In the genomic region with DNA sequence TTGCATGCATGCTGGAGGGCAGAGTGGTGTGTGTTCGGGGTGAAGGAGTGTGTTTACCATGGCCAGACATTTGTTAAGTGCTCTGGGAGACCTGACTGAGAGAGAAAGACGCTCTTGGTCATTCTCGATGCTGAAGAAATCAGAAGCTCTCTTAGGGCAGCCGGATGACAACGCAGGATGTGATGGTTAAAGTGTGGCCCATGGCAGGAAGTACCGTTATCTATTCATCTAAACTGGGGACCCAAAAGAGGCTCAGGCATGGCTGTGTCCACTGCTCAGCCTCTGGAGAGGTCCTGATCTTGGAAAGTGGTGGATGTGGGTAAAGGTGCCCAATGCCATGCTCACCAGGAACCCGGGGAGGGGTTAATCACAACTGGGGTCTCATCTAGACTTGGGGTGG, we compare ENCODE assay signal across 23 mouse cellular contexts. TPM values are rescaled to one million over a fixed set of nuclear protein-coding genes. Genes with fewer than 3 reads are reported as not detected.
DNase-seq lines count a peak whose midpoint lies in the region; ATAC-seq lines count a peak whose summit lies in the region.
"Had no signal": no experiment of that assay in that cellular context is flagged by ENCODE, and none has a peak within 500 bp of the region (broad histone marks: within the 10 kb centered on the region; RNA-seq: fewer than 3 reads in every experiment).

No protein-coding gene starts in this region.

- intact Hi-C loops in left cerebral cortex, postnatal 36 days (cut with DNase I), result no loop called here

- H3K4me1 ChIP-seq in hindbrain, embryonic 16.5 days (ENCODE audit: control insufficient read depth, insufficient read depth, low read depth, low read length), result no peaks in the 10 kb centered on the region
- H3K4me1 ChIP-seq: embryonic facial prominence, embryonic 15.5 days; forebrain, embryonic 15.5 days; heart, embryonic 15.5 days had no signal

- H3K4me2 ChIP-seq in hindbrain, embryonic 16.5 days (ENCODE audit: low read length), result no peak overlapping the region
- H3K4me2 ChIP-seq: embryonic facial prominence, embryonic 15.5 days; forebrain, embryonic 15.5 days; heart, embryonic 11.5 days; heart, embryonic 15.5 days; hindbrain, embryonic 14.5 days had no signal

- ATAC-seq in CD4-positive, CD25-positive, alpha-beta regulatory T cell, adult 4 months, result peak; percentile 71
- ATAC-seq in granulocyte monocyte progenitor cell, adult 5-6 weeks (replicated peaks; ENCODE audit: poor library complexity, severe bottlenecking), result peak; percentile 44
- peak; percentile 65 for ATAC-seq in megakaryocyte, adult 5-6 weeks (ENCODE audit: poor library complexity, severe bottlenecking)
- ATAC-seq in hindbrain, embryonic 16.5 days, result no peak
- ATAC-seq: forebrain, embryonic 15.5 days had no signal

- no peak overlapping the region for H3K27ac ChIP-seq in hindbrain, embryonic 16.5 days (ENCODE audit: low read depth, low read length)
- H3K27ac ChIP-seq: embryonic facial prominence, embryonic 15.5 days; forebrain, embryonic 15.5 days; heart, adult 2 months; heart, embryonic 15.5 days; hindbrain, embryonic 10.5 days; hindbrain, embryonic 14.5 days had no signal

- no peaks in the 10 kb centered on the region for H3K27me3 ChIP-seq in hindbrain, embryonic 16.5 days (replicated peaks; ENCODE audit: control insufficient read depth, insufficient read depth, low read length)
- H3K27me3 ChIP-seq: embryonic facial prominence, embryonic 15.5 days; forebrain, embryonic 15.5 days had no signal

- no peak overlapping the region for H3K9ac ChIP-seq in hindbrain, embryonic 16.5 days (ENCODE audit: low read depth, low read length)
- H3K9ac ChIP-seq: embryonic facial prominence, embryonic 15.5 days; forebrain, embryonic 15.5 days; heart, embryonic 15.5 days; hindbrain, embryonic 14.5 days had no signal

- H3K36me3 ChIP-seq in hindbrain, embryonic 16.5 days (ENCODE audit: control insufficient read depth, insufficient read depth, low read length), result no peaks in the 10 kb centered on the region
- H3K36me3 ChIP-seq: embryonic facial prominence, embryonic 15.5 days; forebrain, embryonic 15.5 days; heart, embryonic 15.5 days; hindbrain, embryonic 10.5 days had no signal

- DNase-seq in natural killer cell, adult 2 months (ENCODE audit: low spot score in 2 of 2), result peak; percentile 57 to 78
- no peak for DNase-seq in urinary bladder, postnatal 10 days (ENCODE audit: low spot score)
- DNase-seq in Muller cell, postnatal 12 days (ENCODE audit: inconsistent ontology term), result no peak
- no peak for DNase-seq in left cerebral cortex, postnatal 36 days (ENCODE audit: low spot score in 2 of 2)
- DNase-seq: adrenal gland, postnatal 10 days; B cell, adult 2 months; cerebellum, adult 18-20 months; cerebellum, adult 9-11 months; cerebellum, postnatal 36 days; gastrocnemius, postnatal 10 days; heart, adult 2 months; heart, postnatal 14 days had no signal

- H3K4me3 ChIP-seq in hindbrain, embryonic 16.5 days (ENCODE audit: low read length), result no peak overlapping the region
- H3K4me3 ChIP-seq: embryonic facial prominence, embryonic 15.5 days; erythroblast, embryonic 14.5 days; forebrain, embryonic 15.5 days; heart, adult 2 months; heart, embryonic 15.5 days; hindbrain, embryonic 10.5 days had no signal

- H3K9me3 ChIP-seq in hindbrain, embryonic 16.5 days (ENCODE audit: control insufficient read depth, low read length), result no peaks in the 10 kb centered on the region
- H3K9me3 ChIP-seq: embryonic facial prominence, embryonic 15.5 days; forebrain, embryonic 15.5 days; heart, embryonic 15.5 days; hindbrain, embryonic 10.5 days had no signal

- 91% methylated on average over 7 of the region's 7 CpGs for WGBS in hindbrain, embryonic 16.5 days

RNA-seq across cellular contexts. Expression of a gene that starts 37.6 kb away (rescaled TPM):
- polyA plus RNA-seq in CD4-positive, CD25-positive, alpha-beta regulatory T cell, adult 4 months (2017; shearing (Covaris generic)), result under 1 TPM; 0.14 to 0.24 TPM
- 2.1 and 4.5 TPM in 2 replicates for total RNA-seq in granulocyte monocyte progenitor cell, adult 5-6 weeks (2014; fragmentation: Nextera tagmentation)
- total RNA-seq in granulocyte monocyte progenitor cell, adult 5-6 weeks (2017), result 2.2 and 5.3 TPM in 2 replicates
- 2.1 and 4.5 TPM in 2 replicates for total RNA-seq in megakaryocyte, adult 5-6 weeks (2015)
- total RNA-seq in megakaryocyte, adult 5-6 weeks (2017), result 1.5 and 2.0 TPM in 2 replicates
- polyA plus RNA-seq in hindbrain, embryonic 16.5 days (2015; fragmentation: Nextera tagmentation; extraction: Ambion mirVana), result 7.3 and 7.8 TPM in 2 replicates
- 1 to 10 TPM; 5.7 to 6.5 TPM for total RNA-seq in left cerebral cortex, postnatal 36 days (2021)

RNA-seq across cellular contexts. Expression of a gene that starts 41.1 kb away (rescaled TPM):
- 10 to 100 TPM; 25.0 to 25.2 TPM for polyA plus RNA-seq in CD4-positive, CD25-positive, alpha-beta regulatory T cell, adult 4 months (2017; shearing (Covaris generic))
- 29.4 and 39.0 TPM in 2 replicates for total RNA-seq in granulocyte monocyte progenitor cell, adult 5-6 weeks (2014; fragmentation: Nextera tagmentation)
- 13.4 and 15.6 TPM in 2 replicates for total RNA-seq in granulocyte monocyte progenitor cell, adult 5-6 weeks (2017)
- total RNA-seq in megakaryocyte, adult 5-6 weeks (2015), result 75.3 and 85.4 TPM in 2 replicates
- total RNA-seq in megakaryocyte, adult 5-6 weeks (2017), result 61.1 and 73.3 TPM in 2 replicates
- 27.3 and 32.5 TPM in 2 replicates for polyA plus RNA-seq in hindbrain, embryonic 16.5 days (2015; fragmentation: Nextera tagmentation; extraction: Ambion mirVana)
- 100 to 1,000 TPM; 104 to 114 TPM for total RNA-seq in left cerebral cortex, postnatal 36 days (2021)

RNA-seq across cellular contexts. Expression of a gene that starts 50.6 kb away (rescaled TPM):
- polyA plus RNA-seq in CD4-positive, CD25-positive, alpha-beta regulatory T cell, adult 4 months (2017; shearing (Covaris generic)), result 1 to 10 TPM; 3.4 to 4.3 TPM
- total RNA-seq in granulocyte monocyte progenitor cell, adult 5-6 weeks (2014; fragmentation: Nextera tagmentation), result 14.2 and 20.5 TPM in 2 replicates
- total RNA-seq in granulocyte monocyte progenitor cell, adult 5-6 weeks (2017), result 15.3 and 24.7 TPM in 2 replicates
- 13.0 and 13.9 TPM in 2 replicates for total RNA-seq in megakaryocyte, adult 5-6 weeks (2015)
- 11.5 and 18.7 TPM in 2 replicates for total RNA-seq in megakaryocyte, adult 5-6 weeks (2017)
- polyA plus RNA-seq in hindbrain, embryonic 16.5 days (2015; fragmentation: Nextera tagmentation; extraction: Ambion mirVana), result 4.2 and 5.3 TPM in 2 replicates
- 10 to 100 TPM; 59.0 to 59.3 TPM for total RNA-seq in left cerebral cortex, postnatal 36 days (2021)

Comparison
In these comparisons a context has a peak if more than half of its experiments do, and no peak if none do; other contexts are left out.
1. DNase-seq: peak in natural killer cell, adult 2 months (2 of 2); none in urinary bladder, postnatal 10 days (single experiment), Muller cell, postnatal 12 days (single experiment) and left cerebral cortex, postnatal 36 days (0 of 2).